ENCODE assay signal across 10 mouse cellular contexts in the genomic region with DNA sequence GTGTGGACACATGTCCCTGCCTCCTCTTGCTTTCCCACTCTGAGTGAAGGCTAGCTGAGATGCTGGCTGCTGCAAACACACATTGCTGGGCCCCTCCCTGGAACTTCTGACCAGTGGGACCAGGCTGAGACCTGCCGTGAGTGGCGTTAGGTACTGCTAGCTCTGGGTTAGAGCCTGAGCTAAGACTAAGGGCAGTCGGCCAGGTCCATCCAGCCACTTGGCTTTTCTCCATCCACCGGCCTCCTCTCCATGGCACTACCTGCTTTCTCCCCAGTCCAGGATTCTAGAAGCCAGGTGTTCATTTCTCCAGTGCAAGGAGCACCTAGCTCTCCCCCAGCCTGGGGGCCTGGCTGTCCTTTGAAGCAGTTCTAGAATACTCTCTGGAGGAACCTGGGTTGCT. TPM values are rescaled to one million over a fixed set of nuclear protein-coding genes. Genes with fewer than 3 reads are reported as not detected.
DNase-seq lines count a peak whose midpoint lies in the region; ATAC-seq and TF ChIP-seq lines count a peak whose summit lies in the region.
"Had no signal": no experiment of that assay in that cellular context is flagged by ENCODE, and none has a peak within 500 bp of the region (broad histone marks: within the 10 kb centered on the region; RNA-seq: fewer than 3 reads in every experiment).

No protein-coding gene starts in this region.

- peaks cover 24% of the 10 kb centered on the region for H3K27me3 ChIP-seq in heart, embryonic 10.5 days (ENCODE audit: insufficient read depth, poor library complexity, severe bottlenecking)
- no peaks in the 10 kb centered on the region; the same call in 1 of the 2 replicates for H3K27me3 ChIP-seq in cerebellum, adult 2 months (ENCODE audit: control insufficient read depth, insufficient read depth, low read length)
- H3K27me3 ChIP-seq in kidney, embryonic 15.5 days: no peaks in the 10 kb centered on the region

- peak overlapping the region; percentile 30 for H3K27ac ChIP-seq in heart, embryonic 10.5 days
- H3K27ac ChIP-seq in cerebellum, adult 2 months (ENCODE audit: insufficient read depth, low read length): no peak overlapping the region
- peak overlapping the region; percentile 85 for H3K27ac ChIP-seq in kidney, embryonic 15.5 days
- H3K27ac ChIP-seq: stomach, embryonic 15.5 days had no signal

- no peaks in the 10 kb centered on the region for H3K9me3 ChIP-seq in heart, embryonic 10.5 days
- no peaks in the 10 kb centered on the region for H3K9me3 ChIP-seq in kidney, embryonic 15.5 days (replicated peaks)
- H3K9me3 ChIP-seq: stomach, embryonic 15.5 days had no signal

- H3K4me2 ChIP-seq in kidney, embryonic 15.5 days: 0 out of 2 replicates have a peak overlapping the region, but pooled peaks have one; percentile 23
- H3K4me2 ChIP-seq: stomach, embryonic 15.5 days had no signal

- peaks cover 47% of the 10 kb centered on the region for H3K4me1 ChIP-seq in heart, embryonic 10.5 days
- no peaks in the 10 kb centered on the region for H3K4me1 ChIP-seq in cerebellum, adult 2 months (ENCODE audit: control insufficient read depth, insufficient read depth, low read length)
- H3K4me1 ChIP-seq in kidney, embryonic 15.5 days: peaks cover 34% of the 10 kb centered on the region

- WGBS in heart, embryonic 10.5 days: 78% methylated on average over 4 of the region's 4 CpGs
- WGBS in cerebellum, adult 2 months: 38% methylated on average over 4 of the region's 4 CpGs
- 71% methylated on average over 4 of the region's 4 CpGs for WGBS in kidney, embryonic 15.5 days

- no peak for DNase-seq in heart, embryonic 10.5 days (ENCODE audit: low spot score)
- no peak for DNase-seq in heart, postnatal 14 days
- DNase-seq in 3134 (ENCODE audit: extremely low read depth, insufficient read length, low spot score): peak; percentile 39
- peak; percentile 41 to 51 for DNase-seq in cerebellum, adult 2 months
- DNase-seq in embryo, embryonic 9.5 days (ENCODE audit: extremely low spot score): no peak
- no peak for DNase-seq in thymus, postnatal 4 days
- no peak for DNase-seq in gastrocnemius, adult 8-10 months (ENCODE audit: low spot score in 2 of 2)
- DNase-seq: gastrocnemius, postnatal 14 days had no signal

- no peak for TF ChIP-seq CTCF in cerebellum, adult 2 months (IDR thresholded peaks at IDR 0.05; ENCODE audit: borderline replicate concordance, insufficient read depth, low read depth, low read length)

- ATAC-seq in kidney, embryonic 15.5 days (replicated peaks; ENCODE audit: low FRiP score): no peak

- no peaks in the 10 kb centered on the region for H3K36me3 ChIP-seq in heart, embryonic 10.5 days
- no peaks in the 10 kb centered on the region for H3K36me3 ChIP-seq in kidney, embryonic 15.5 days
- H3K36me3 ChIP-seq: stomach, embryonic 15.5 days had no signal

- TF ChIP-seq POLR2A in cerebellum, adult 2 months (IDR thresholded peaks at IDR 0.05; ENCODE audit: borderline replicate concordance, insufficient read depth, low read length): no peak

- H3K4me3 ChIP-seq in heart, embryonic 10.5 days: no peak overlapping the region
- no peak overlapping the region for H3K4me3 ChIP-seq in cerebellum, adult 2 months (replicated peaks; ENCODE audit: insufficient read depth, low read depth, low read length)
- no peak overlapping the region for H3K4me3 ChIP-seq in kidney, embryonic 15.5 days (replicated peaks)
- H3K4me3 ChIP-seq: stomach, embryonic 15.5 days had no signal

- intact Hi-C loops in heart, postnatal 14 days (cut with DNase I): no loop called here

- no peak overlapping the region for H3K9ac ChIP-seq in kidney, embryonic 15.5 days
- H3K9ac ChIP-seq: stomach, embryonic 15.5 days had no signal

RNA-seq across cellular contexts. Expression of gene Tmem37, which starts 1.1 kb away (rescaled TPM):
- 17.5 and 22.5 TPM in 2 replicates for polyA plus RNA-seq in heart, embryonic 10.5 days (2016; fragmentation: Nextera tagmentation; extraction: Ambion mirVana)
- 1 to 10 TPM; 5.5 to 6.3 TPM for total RNA-seq in heart, postnatal 14 days (2021)
- polyA plus RNA-seq in cerebellum, adult 2 months (2012; rRNA removed): 1.3 and 2.2 TPM in 2 replicates
- 51.3 and 53.6 TPM in 2 replicates for polyA plus RNA-seq in kidney, embryonic 15.5 days (2015; fragmentation: Nextera tagmentation; extraction: Ambion mirVana)
- total RNA-seq in gastrocnemius, adult 8-10 months (2022): 10 to 100 TPM in 2 of 4 experiments, 1 to 10 TPM in 2; 7.0 to 17.1 (median 11.3) TPM

RNA-seq across cellular contexts. Expression of gene Dbi, which starts 45.9 kb away (rescaled TPM):
- polyA plus RNA-seq in heart, embryonic 10.5 days (2016; fragmentation: Nextera tagmentation; extraction: Ambion mirVana): 647 and 658 TPM in 2 replicates
- total RNA-seq in heart, postnatal 14 days (2021): 100 to 1,000 TPM; 331 to 352 TPM
- 1,176 and 1,178 TPM in 2 replicates for polyA plus RNA-seq in cerebellum, adult 2 months (2012; rRNA removed)
- polyA plus RNA-seq in kidney, embryonic 15.5 days (2015; fragmentation: Nextera tagmentation; extraction: Ambion mirVana): 696 and 764 TPM in 2 replicates
- total RNA-seq in gastrocnemius, adult 8-10 months (2022): 100 to 1,000 TPM; 117 to 144 (median 142) TPM

RNA-seq across cellular contexts. Expression of gene 3110009E18Rik, which starts 46.1 kb away (rescaled TPM):
- 13.0 and 15.0 TPM in 2 replicates for polyA plus RNA-seq in heart, embryonic 10.5 days (2016; fragmentation: Nextera tagmentation; extraction: Ambion mirVana)
- 1 to 10 TPM; 5.4 to 5.5 TPM for total RNA-seq in heart, postnatal 14 days (2021)
- 6.5 and 7.7 TPM in 2 replicates for polyA plus RNA-seq in cerebellum, adult 2 months (2012; rRNA removed)
- polyA plus RNA-seq in kidney, embryonic 15.5 days (2015; fragmentation: Nextera tagmentation; extraction: Ambion mirVana): 19.7 and 22.1 TPM in 2 replicates
- total RNA-seq in gastrocnemius, adult 8-10 months (2022): 1 to 10 TPM; 3.6 to 5.2 (median 4.1) TPM

Comparison
In these comparisons a context has a peak if more than half of its experiments do, and no peak if none do; other contexts are left out.
1. DNase-seq: peak in 3134 (single experiment) and cerebellum, adult 2 months (2 of 2); none in heart, embryonic 10.5 days (single experiment), heart, postnatal 14 days (0 of 2), embryo, embryonic 9.5 days (single experiment), thymus, postnatal 4 days (single experiment) and gastrocnemius, adult 8-10 months (0 of 2).